Mouse (Mus musculus) lung, postnatal 14 days (tissue): ENCODE results near the gene Mtmr1.
A peak's percentile ranks its signal among the peaks of the same experiment; 100 is the strongest.

Experiments
- DNase-seq: peaks from one replicate; pipeline ENCODE4 v3.0.0; 2021

Mtmr1 gene

GRCm38 (mm10) chrX:71456078-71456737 lies 91.6 kb downstream of the Mtmr1 start:
- DNase-seq, result no peak

- peak; percentile 2 for DNase-seq
Measured at GRCm38 (mm10) chrX:71464138-71464826, 99.7 kb downstream of the Mtmr1 start.

GRCm38 (mm10) chrX:71465417-71465816 lies 100.9 kb downstream of the Mtmr1 start:
- DNase-seq, result no peak

GRCm38 (mm10) chrX:71467491-71467890 lies 102.9 kb downstream of the Mtmr1 start:
- no peak for DNase-seq
